Mouse (Mus musculus): ENCODE measurements around the gene Mdm2.

DNA sequence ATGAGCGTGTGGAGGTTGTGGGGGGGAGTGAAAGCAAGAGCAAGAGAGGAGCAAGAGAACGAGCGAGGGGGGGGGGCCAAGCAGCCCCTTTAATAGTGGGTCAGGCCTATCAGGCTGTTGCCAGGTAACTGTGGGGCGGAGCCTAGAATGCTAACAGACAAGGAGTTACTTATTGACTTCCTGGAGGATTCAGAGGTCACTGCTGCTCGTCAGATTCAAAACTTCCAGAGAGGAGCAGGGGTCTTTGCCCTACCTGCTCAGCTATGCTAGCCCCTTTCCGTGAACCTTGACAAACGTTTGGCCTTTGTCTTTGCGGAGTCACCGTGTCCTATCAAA, 46.7 kb downstream of the Mdm2 start:
- TF ChIP-seq CTCF (IDR thresholded peaks at IDR 0.05; ENCODE audit: low read depth), result no peak
- no peak for TF ChIP-seq EP300 (optimal IDR thresholded peaks at IDR 0.05)

Data from stomach, postnatal 0 days (tissue).